ENCODE assay signal across 11 mouse cellular contexts in the genomic region with DNA sequence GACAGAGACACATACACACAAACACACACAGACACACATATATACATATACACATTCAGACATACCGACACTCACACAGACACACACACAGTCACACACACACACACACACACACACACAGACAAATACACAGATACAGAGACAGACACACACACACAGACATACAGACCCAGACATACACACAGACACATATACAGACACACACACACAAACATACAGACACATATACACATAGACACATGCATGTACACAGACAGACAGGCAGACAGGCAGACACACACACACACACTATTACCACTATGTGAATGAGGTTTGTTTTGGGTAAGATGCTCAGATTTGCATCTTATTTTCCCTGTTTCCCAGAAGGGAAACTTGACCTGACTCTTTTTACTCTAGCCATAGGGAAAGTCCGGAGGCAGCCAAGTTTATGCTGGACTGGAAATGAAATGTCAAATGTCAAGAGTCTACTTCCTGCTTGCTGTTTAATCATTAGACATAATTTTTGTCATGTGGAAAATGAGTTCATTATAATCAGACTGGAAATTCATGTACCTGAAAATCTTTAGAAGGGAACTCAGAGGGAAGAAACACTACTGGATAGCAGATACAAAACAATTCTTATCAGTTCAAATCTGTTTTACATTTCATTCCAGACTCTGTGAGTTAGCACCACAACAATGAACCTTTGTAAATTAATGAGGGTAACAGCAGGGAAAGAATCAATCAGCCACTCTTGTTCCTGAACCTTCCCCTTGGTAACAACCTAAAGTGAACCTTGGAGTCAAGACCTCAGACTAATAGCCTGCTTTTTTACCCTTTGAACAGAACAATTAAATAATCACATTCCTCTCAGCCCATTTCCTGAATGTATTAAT.
DNase-seq lines count a peak whose midpoint lies in the region; ATAC-seq lines count a peak whose summit lies in the region.
"Had no signal": no experiment of that assay in that cellular context is flagged by ENCODE, and none has a peak within 500 bp of the region (broad histone marks: within the 10 kb centered on the region; RNA-seq: fewer than 3 reads in every experiment).

No protein-coding gene starts in this region.

- no peak for ATAC-seq in embryonic facial prominence, embryonic 12.5 days (ENCODE audit: insufficient number of reproducible peaks, insufficient read depth, low FRiP score, low TSS enrichment)
- no peak for ATAC-seq in activated CD4-positive, CD25-positive, alpha-beta regulatory T cell, adult 4 months
- ATAC-seq: inflammation-experienced regulatory T-cells, adult 6 months had no signal

- H3K4me3 ChIP-seq in embryonic facial prominence, embryonic 12.5 days = no peak overlapping the region

- H3K27ac ChIP-seq in embryonic facial prominence, embryonic 12.5 days = 0 out of 2 replicates have a peak overlapping the region, but pooled peaks have one; percentile 17

- 40% methylated on average over 2 of the region's 2 CpGs for WGBS in embryonic facial prominence, embryonic 12.5 days

- H3K36me3 ChIP-seq in embryonic facial prominence, embryonic 12.5 days = no peaks in the 10 kb centered on the region

- H3K4me1 ChIP-seq in embryonic facial prominence, embryonic 12.5 days = peaks cover 21% of the 10 kb centered on the region

- DNase-seq in lung, postnatal 36 days = peak; percentile 2
- no peak for DNase-seq in lung, postnatal 4 days
- DNase-seq in kidney, postnatal 10 days = peak; percentile 19
- no peak for DNase-seq in layer of hippocampus, postnatal 36 days
- DNase-seq in gastrocnemius, postnatal 25 days = no peak
- DNase-seq: left cerebral cortex, postnatal 4 days; lung, postnatal 14 days had no signal

- no peaks in the 10 kb centered on the region for H3K9me3 ChIP-seq in embryonic facial prominence, embryonic 12.5 days

- no peaks in the 10 kb centered on the region for H3K27me3 ChIP-seq in embryonic facial prominence, embryonic 12.5 days
- H3K27me3 ChIP-seq: CH12.LX had no signal

- no peak overlapping the region for H3K9ac ChIP-seq in embryonic facial prominence, embryonic 12.5 days

- no peak overlapping the region for H3K4me2 ChIP-seq in embryonic facial prominence, embryonic 12.5 days (replicated peaks)

Comparison
In these comparisons a context has a peak if more than half of its experiments do, and no peak if none do; other contexts are left out.
1. DNase-seq: peak in lung, postnatal 36 days (single experiment) and kidney, postnatal 10 days (single experiment); none in lung, postnatal 4 days (0 of 2), layer of hippocampus, postnatal 36 days (0 of 2) and gastrocnemius, postnatal 25 days (single experiment).